Mouse (Mus musculus): ENCODE measurements around the gene Art2b.

GRCm38 (mm10) chr7:101539774-101540173, 45.6 kb downstream of the Art2b start:
- 0 out of 2 replicates have a peak, but pooled peaks have one; percentile 34 for TF ChIP-seq POLR2A (IDR thresholded peaks at IDR 0.05; ENCODE audit: extremely low read depth, insufficient read depth, low read length)
- no peak for TF ChIP-seq CTCF (IDR thresholded peaks at IDR 0.05; ENCODE audit: extremely low read depth, insufficient read depth, low read length)

All from cortical plate, adult 2 months (tissue).